Mouse (Mus musculus) liver, adult 2 months (tissue): Measurements from ENCODE around the gene Slc24a2. TPM values are rescaled to one million over a fixed set of nuclear protein-coding genes. Genes with fewer than 3 reads are reported as not detected.

Experiments used
- DNase-seq: peaks from one replicate; pipeline ENCODE4 v3.0.0-alpha.2; 2011; ENCODE audit warnings: low read depth, low spot score; ENCODE audit errors: extremely low read depth
- H3K27ac ChIP-seq: fragments of 200-500 bp; replicated peaks from 2 replicates; pipeline ENCODE4 v1.5.1; 2012; ENCODE audit warnings: low read depth, mild to moderate bottlenecking, control low read depth, inconsistent platforms, low read length; ENCODE audit not compliant: insufficient read depth
- H3K27me3 ChIP-seq: fragments of 200-500 bp; 2 replicates; pipeline ENCODE4 v1.6.1; 2012; ENCODE audit warnings: mild to moderate bottlenecking, moderate library complexity, low read length, inconsistent platforms; ENCODE audit not compliant: control insufficient read depth, insufficient read depth
- H3K36me3 ChIP-seq: fragments of 200-500 bp; 2 replicates; pipeline ENCODE4 v1.6.1; 2012; ENCODE audit warnings: low read length, inconsistent platforms; ENCODE audit not compliant: control insufficient read depth, insufficient read depth
- H3K4me1 ChIP-seq: fragments of 200-500 bp; 2 replicates; pipeline ENCODE4 v1.6.1; 2011; ENCODE audit warnings: low read length; ENCODE audit not compliant: control insufficient read depth, insufficient read depth
- H3K4me3 ChIP-seq: fragments of 200-500 bp; 2 replicates; pipeline ENCODE4 v1.5.1; 2011; ENCODE audit warnings: low read depth, mild to moderate bottlenecking, control low read depth, low read length, moderate library complexity; ENCODE audit not compliant: insufficient read depth
- H3K79me2 ChIP-seq: fragments of 200-500 bp; 2 replicates; pipeline ENCODE4 v1.6.1; 2012; ENCODE audit warnings: inconsistent platforms, mild to moderate bottlenecking, low read length, moderate library complexity; ENCODE audit not compliant: control insufficient read depth, insufficient read depth
- H3K9ac ChIP-seq: fragments of 200-500 bp; 2 replicates; pipeline ENCODE4 v1.6.1; 2012; ENCODE audit warnings: low read depth, mild to moderate bottlenecking, control low read depth, inconsistent platforms, low read length
- CTCF ChIP-seq: fragments of 200-500 bp; IDR thresholded peaks from 2 replicates; pipeline ENCODE4 v1.5.1; 2011; ENCODE audit warnings: low read depth, low read length, control low read depth
- POLR2A ChIP-seq: fragments of 200-500 bp; IDR thresholded peaks from 2 replicates; pipeline ENCODE4 v1.6.1; 2011; ENCODE audit warnings: low read length, control low read depth; ENCODE audit not compliant: insufficient read depth; ENCODE audit errors: extremely low read depth
- WGBS: fragments of 180-500 bp; shearing (Covaris S2); methylation state at CpG from one replicate; pipeline ENCODE4 v1.1.7; 2018; 5-methylcytosine and 5-hydroxymethylcytosine counted together
- polyA plus RNA-seq: library from polyadenylated mRNA; depleted of rRNA; stranded (reverse); fragments of >200 nt; gene quantifications from 2 replicates; pipeline ENCODE4 v1.2.3, GENCODE M21; 2012
- total RNA-seq: library from RNA; depleted of rRNA; stranded (reverse); fragments of >200 nt; gene quantifications from 2 replicates; pipeline ENCODE4 v1.2.3, GENCODE M21; 2014

Slc24a2 gene
- total and polyA plus RNA-seq, 2 experiments = not detected

DNA sequence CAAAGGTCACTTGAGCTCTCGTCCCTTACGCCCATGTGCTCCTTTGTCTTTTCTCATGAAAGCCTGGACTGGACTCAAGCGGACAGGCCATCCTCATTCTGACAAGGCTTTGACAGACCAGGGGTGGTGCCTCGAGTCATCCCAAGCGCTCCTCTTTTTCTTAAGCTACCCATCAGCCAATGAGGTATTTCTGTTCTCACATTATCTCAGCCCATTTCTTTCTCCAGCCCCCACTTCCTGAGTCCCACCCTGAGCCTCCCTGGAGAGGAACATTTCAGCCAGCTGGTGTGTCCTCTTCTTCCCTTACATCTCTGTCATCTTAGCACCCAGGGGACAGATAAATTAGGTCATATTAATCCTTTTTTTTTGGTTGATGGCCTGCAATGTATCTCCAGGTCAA lies 193.8 kb downstream of the Slc24a2 start:
- Histone ChIP-seq H3K4me1 (no peaks in the 10 kb centered on the region), H3K9ac (no peak overlapping the region), H3K27ac (no peak overlapping the region), H3K79me2 (no peaks in the 10 kb centered on the region), H3K36me3 (no peaks in the 10 kb centered on the region), H3K4me3 (no peak overlapping the region), H3K27me3 (no peaks in the 10 kb centered on the region)
- no peak for DNase-seq
- TF ChIP-seq CTCF = no peak
- no peak for TF ChIP-seq POLR2A
- 75% methylated on average over 5 of the region's 5 CpGs for WGBS

DNA sequence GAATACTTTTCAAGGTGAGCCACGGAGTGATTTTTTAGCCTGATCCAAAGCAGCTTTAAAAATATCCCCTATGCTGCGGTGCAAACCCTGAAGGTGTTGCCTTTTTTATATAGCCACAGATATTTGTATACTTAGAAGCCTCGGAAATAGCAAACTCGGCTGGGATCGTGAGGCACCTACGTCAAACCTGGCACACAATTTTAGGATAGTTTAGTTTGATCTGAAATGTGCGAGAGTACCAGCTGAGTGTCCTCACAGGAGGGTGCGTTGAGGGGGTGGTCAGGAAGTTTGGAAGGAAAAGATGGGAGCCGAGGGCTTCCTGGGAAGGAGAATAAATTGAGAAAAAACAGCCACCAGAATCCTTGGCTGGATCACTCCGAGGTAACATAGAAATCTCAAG lies 194.6 kb downstream of the Slc24a2 start:
- TF ChIP-seq POLR2A = no peak
- TF ChIP-seq CTCF = no peak
- no peak for DNase-seq
- no peaks in the 10 kb centered on the region for H3K79me2 ChIP-seq
- H3K4me1 ChIP-seq = no peaks in the 10 kb centered on the region
- 83% methylated on average over 10 of the region's 10 CpGs for WGBS
- H3K27ac ChIP-seq = no peak overlapping the region
- no peaks in the 10 kb centered on the region for H3K36me3 ChIP-seq
- H3K27me3 ChIP-seq = no peaks in the 10 kb centered on the region
- no peak overlapping the region for H3K9ac ChIP-seq
- H3K4me3 ChIP-seq = no peak overlapping the region

DNA sequence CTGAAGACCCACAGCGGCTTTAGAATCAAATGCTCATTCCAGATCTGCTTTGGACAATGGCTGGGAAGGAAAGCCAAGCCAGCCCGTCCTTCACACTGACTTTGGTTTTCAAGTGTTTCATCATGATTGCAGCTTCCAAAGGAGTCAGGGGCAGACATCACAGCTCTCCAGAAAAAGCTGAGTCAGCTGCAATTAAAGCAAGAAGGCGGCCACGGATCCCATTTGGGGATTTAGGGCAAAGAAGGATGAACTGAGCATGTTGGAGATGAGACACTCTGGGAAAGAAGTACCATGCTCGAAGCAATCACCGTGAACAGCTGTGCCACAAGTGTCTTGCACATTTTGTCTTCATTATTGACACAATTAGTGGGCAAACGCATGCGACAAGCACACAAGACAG lies 197.6 kb downstream of the Slc24a2 start:
- Histone ChIP-seq H3K27ac (no peak overlapping the region), H3K79me2 (no peaks in the 10 kb centered on the region), H3K36me3 (no peaks in the 10 kb centered on the region), H3K4me1 (no peaks in the 10 kb centered on the region), H3K4me3 (no peak overlapping the region), H3K27me3 (no peaks in the 10 kb centered on the region), H3K9ac (no peak overlapping the region)
- DNase-seq = no peak
- WGBS = 86% methylated on average over 8 of the region's 8 CpGs
- TF ChIP-seq CTCF (no peak), POLR2A (no peak)

DNA sequence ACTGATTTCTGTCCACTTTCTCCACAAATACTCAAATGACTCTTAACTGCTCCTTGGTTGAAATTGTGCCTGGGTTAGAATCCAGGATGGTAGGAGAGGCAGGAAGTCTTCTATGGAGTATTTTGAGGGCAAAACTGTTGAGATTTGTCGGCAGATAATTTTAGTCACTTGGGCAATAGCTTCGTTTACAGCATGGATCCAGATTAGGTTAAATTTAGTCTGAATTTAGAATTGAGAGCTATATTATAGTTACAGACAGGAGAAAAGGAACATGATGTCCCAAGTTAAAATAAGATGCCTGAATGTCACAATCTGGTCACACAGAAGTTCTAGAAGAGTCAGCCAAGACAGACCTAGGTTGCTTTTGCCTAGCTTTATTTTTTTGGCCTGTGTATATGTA lies 199.2 kb downstream of the Slc24a2 start:
- no peaks in the 10 kb centered on the region for H3K79me2 ChIP-seq
- no peak overlapping the region for H3K9ac ChIP-seq
- TF ChIP-seq POLR2A (no peak), CTCF (no peak)
- no peaks in the 10 kb centered on the region for H3K27me3 ChIP-seq
- no peak overlapping the region for H3K27ac ChIP-seq
- WGBS = 75% methylated on average over 2 of the region's 2 CpGs
- no peak for DNase-seq
- H3K36me3 ChIP-seq = no peaks in the 10 kb centered on the region
- no peaks in the 10 kb centered on the region for H3K4me1 ChIP-seq
- H3K4me3 ChIP-seq = no peak overlapping the region

DNA sequence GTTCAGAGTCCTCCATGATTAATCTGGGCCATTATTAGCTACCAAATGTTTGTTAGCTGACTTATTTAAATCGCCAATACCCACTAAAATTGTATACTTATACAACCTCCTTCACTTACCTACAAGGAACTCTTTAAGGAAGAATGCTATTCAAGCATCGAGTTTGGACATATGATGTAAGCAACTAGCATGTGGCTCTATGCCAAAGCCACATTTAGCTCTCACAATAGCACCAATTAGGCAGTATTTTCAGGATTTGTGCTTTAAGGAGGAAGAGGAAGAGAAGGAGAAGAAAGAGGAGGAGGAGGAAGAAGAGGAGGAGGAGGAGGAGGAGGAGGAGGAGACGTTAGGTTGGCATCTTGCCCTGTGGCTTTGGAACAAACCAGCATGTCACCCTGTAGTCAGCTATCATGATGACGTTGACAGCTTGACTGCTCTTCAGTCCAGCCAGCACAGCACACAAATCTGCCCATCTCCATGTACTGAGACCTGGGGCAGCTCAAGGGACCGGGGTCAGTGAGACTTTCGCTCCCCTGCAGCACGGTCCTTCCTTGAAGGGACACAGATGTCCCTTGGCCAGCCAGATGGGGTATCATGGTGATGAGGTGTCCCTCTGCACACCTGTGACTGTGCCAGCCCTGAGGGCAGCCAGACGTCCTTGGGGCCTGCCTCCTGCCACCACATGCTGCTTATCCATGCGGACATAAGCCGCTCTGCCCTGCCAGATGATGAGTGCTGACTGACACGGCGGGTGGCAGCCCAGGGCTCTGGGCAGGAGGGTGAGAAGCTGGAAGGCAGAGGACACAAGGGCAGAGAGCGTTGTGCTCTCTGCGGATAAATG lies 203.7 kb downstream of the Slc24a2 start:
- TF ChIP-seq CTCF = no peak
- TF ChIP-seq POLR2A = no peak
- Histone ChIP-seq H3K79me2 (no peaks in the 10 kb centered on the region), H3K27me3 (no peaks in the 10 kb centered on the region), H3K4me3 (no peak overlapping the region), H3K9ac (no peak overlapping the region), H3K4me1 (no peaks in the 10 kb centered on the region), H3K36me3 (no peaks in the 10 kb centered on the region), H3K27ac (no peak overlapping the region)
- WGBS = 71% methylated on average over 14 of the region's 14 CpGs
- DNase-seq = no peak

DNA sequence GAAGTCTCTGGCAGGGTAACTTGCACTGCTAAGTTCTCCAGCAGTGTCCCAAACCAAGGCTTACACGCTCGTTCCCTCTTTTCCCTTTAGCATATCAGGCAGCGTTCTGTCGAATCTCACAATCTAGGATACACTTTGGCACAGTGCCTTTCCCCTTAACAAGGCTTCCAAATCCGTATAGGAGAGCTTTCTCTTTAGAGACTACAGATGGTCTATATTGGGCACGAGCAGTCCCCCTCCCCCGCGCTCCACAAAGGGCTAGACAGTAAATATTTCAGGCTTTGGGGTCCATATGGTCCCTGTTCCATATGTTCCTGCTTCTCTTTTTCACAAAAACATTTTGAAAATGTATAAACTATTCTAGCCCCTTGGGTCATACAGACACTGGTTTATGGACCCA lies 205.7 kb downstream of the Slc24a2 start:
- no peak overlapping the region for H3K27ac ChIP-seq
- no peak for DNase-seq
- H3K4me3 ChIP-seq = no peak overlapping the region
- no peaks in the 10 kb centered on the region for H3K36me3 ChIP-seq
- TF ChIP-seq CTCF = no peak
- no peak for TF ChIP-seq POLR2A
- no peaks in the 10 kb centered on the region for H3K27me3 ChIP-seq
- H3K4me1 ChIP-seq = no peaks in the 10 kb centered on the region
- H3K9ac ChIP-seq = no peak overlapping the region
- 84% methylated on average over 8 of the region's 8 CpGs for WGBS
- H3K79me2 ChIP-seq = no peaks in the 10 kb centered on the region
